Mouse (Mus musculus) heart, postnatal 25 days (tissue): Measurements from ENCODE around the gene Dcp1a. TPM values are rescaled to one million over a fixed set of nuclear protein-coding genes. Genes with fewer than 3 reads are reported as not detected.

ENCODE experiments used
- DNase-seq: peaks from one replicate; pipeline ENCODE4 v3.0.0; 2022; ENCODE audit warnings: low spot score
- intact Hi-C: fragments of 180-260 bp; cut with DNase I; formaldehyde crosslinking; loops from one replicate; pipeline ENCODE4 v1.15.1; 2025
- microRNA-seq: library from miRNA; unstranded; fragments of <30 nt; microRNA quantifications from one replicate; pipeline ENCODE4 v1.2.0, GENCODE M21; 2022
- total RNA-seq, 2 experiments: library from RNA; stranded (reverse); gene quantifications; 2 replicates each; pipeline ENCODE4 v1.2.3; 2021

Dcp1a gene
- total RNA-seq, 2 experiments from 2014 or later: 11.9 to 13.1 TPM

GRCm38 (mm10) chr14:30553185-30553584, 73.8 kb downstream of the Dcp1a start:
- DNase-seq: no peak
- intact Hi-C loops: no loop called here

GRCm38 (mm10) chr14:30556651-30557050, 77.3 kb downstream of the Dcp1a start:
- intact Hi-C loops: no loop called here

DNA sequence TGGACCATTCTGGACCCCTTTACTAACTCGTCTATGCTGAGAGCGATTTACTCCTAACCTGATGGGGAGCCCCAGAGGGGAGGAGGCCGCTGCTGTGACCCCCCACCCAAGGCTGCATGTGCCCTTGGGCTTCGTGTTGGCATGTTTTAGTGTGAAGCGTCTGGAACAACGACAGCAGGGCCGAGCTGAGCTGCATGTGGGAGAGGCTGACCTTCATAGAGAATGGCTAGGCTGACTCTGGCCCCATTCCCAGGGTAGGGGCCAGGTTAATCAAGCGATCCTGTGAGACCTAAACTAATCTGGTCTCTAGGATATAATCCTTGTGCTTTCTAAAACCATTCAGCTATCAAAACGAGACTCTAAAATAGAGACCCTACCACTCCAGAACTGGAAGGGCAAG, 78.4 kb downstream of the Dcp1a start:
- intact Hi-C loops: no loop called here
- no peak for DNase-seq

More at GRCm38 (mm10) chr14:30556651-30557050, 77.3 kb downstream of the Dcp1a start:
- DNase-seq: no peak

GRCm38 (mm10) chr14:30559321-30559850, 80.1 kb downstream of the Dcp1a start:
- intact Hi-C loops: no loop called here
- DNase-seq: no peak

GRCm38 (mm10) chr14:30560803-30561389, 81.6 kb downstream of the Dcp1a start:
- intact Hi-C loops: no loop called here
- no peak for DNase-seq

DNA sequence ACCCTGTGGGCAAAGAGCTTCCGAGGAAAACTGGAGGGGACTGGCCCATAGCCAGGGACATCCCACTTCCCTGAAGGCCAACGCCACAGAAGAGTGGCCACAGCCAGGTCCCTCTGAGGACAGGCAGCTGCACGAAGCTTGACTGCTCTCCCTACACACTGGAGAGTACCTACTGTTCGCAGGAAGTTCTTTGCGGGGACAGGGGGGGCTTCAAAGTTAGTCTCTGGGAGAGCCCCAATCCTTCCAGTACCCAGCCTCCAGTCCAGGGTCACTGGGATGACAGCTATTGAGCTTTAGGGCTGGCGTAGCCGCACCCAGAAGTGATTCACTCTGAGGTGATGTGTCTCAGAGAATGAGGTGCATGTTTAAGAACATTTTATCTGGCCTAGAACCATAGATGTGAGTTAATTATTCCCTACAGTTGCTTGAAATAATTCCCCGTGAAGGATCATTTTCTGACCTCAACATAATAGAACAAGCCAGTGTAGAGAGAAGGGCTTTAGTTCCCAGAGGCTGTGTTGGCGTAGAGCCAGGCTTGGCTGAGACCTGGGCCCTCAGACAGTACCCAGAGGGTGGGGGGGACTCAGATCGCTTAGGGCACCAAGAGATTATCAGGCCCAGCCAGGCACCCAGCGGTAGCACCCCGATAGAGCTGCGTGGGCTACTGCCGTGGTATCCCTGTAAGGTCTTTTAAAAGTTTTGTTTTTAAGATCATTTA, 82.3 kb downstream of the Dcp1a start:
- DNase-seq: no peak
- intact Hi-C loops: no loop called here

DNA sequence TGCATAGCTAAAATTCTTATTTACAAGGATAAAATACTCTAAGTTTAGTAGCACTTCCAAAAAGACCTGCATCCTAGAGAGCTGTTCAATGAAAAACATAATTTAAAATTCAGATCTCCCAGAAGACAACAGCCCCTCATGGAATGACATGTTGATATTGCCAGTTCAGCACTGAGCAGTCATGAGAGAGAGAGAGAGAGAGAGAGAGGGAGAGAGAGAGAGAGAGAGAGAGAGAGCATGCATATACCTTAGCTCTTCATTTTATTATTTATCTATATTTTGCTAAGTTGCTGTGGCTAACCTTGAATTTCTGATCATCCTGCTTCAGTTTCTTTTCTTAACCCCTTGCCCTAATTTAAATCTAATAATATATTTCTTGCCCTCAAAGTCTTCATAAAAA, 83.0 kb downstream of the Dcp1a start:
- no peak for DNase-seq
- intact Hi-C loops: no loop called here

DNA sequence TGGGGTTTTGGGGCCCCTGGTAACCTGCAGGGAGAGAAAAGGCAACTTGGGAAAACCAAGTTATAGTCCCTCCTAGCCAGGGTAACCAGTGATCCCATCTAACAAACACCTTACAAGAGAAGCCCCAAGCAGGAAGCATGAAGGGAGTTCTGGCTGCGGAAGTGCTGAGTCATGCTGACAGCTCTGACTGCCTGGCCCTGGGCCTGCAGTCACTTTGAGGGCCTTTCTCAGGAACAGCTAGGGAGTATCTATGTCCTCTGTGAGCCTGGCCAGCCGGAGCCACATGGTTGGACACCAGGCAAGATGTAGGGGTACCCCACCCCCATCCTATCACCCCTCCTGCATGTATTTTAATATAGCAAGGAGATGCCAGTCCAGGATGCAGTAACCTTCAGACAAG, 85.1 kb downstream of the Dcp1a start:
- intact Hi-C loops: no loop called here
- DNase-seq: peak; percentile 44

DNA sequence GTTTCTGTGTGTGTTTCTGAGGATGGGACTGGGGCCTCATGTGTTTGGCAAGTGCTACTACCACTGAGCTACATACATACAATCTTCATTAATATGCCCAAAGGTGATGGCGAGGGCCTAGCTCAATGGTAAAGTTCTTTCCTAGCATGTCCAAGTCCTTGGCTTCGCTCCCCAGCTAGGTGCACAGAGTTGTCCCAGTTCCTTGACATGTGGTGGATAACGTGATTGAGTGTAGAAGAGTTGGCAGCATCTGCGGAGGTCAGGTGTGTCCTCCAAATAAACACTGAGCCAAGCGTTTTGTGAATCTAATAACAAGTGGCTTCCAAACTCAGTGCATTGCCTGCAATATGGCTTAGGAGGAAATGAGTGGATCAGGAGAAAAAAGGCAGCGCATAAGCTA, 87.0 kb downstream of the Dcp1a start:
- intact Hi-C loops: no loop called here
- DNase-seq: no peak

DNA sequence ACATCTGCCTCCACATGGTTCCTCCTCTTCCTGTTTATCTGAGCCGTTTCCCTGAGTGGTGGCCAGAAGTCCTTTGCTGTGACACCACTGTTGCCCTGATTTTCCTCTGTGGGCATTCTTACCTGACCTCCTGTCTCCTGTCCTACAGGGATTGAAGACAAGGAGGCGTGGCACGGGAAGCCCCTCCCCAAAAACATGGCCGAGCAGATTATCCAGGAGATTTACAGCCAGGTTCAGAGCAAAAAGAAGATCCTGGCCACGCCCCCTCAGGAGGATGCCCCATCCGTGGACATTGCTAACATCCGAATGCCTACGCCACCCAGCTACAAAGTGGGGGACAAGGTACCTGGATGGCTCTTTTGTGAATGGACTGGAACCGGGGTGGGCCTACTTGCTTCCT, 88.7 kb downstream of the Dcp1a start:
- no peak for DNase-seq

DNA sequence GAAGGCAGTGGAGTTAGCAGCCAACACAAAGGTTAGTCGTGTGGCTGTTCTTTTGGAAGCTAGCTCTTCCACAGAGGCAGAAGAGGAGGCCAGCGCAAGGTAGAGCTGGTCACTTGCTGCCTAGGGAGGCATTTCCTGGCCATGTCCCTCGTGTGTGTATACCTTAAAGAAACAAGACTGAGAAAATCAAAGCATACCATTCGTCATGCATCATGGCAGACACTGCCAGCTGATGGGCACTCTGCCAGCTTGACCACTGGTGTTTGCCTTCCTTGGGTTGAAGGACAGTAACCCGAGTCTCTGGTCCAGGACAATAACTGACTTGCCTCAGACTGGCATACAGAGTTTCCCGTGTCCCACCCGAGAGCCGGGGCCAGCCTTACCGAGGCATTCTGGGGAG, 91.0 kb downstream of the Dcp1a start:
- intact Hi-C loops: loop anchor here (5.0 to 10.0 kb wide), 3 partner anchors 38 to 433 kb away; no protein-coding TSS in a partner anchor
- no peak for DNase-seq

More for the DNA sequence above, 88.7 kb downstream of the Dcp1a start:
- intact Hi-C loops: no loop called here

- intact Hi-C loops: loop anchor here (5.0 to 10.0 kb wide), 3 partner anchors 40 to 435 kb away; no protein-coding TSS in a partner anchor
- DNase-seq: no peak
These were observed 92.9 kb downstream of the Dcp1a start for GRCm38 (mm10) chr14:30572253-30572652.

DNA sequence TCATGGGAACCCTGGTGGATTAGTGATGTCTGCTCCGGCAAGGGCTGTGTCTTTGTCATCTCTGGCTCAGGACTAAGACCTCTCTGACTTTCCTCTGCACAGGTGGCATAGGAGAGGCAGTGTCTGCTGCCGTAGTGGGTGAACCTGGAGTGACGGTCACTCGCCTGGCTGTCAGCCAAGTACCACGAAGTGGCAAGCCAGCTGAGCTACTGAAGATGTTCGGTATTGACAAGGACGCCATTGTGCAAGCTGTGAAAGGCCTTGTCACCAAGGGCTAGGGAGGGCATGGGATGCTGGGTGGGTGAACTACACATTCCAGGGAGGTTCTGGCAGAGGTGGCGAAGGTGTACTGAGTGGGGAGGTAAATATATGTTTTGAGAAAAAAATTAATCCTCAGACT, 93.9 kb downstream of the Dcp1a start:
- intact Hi-C loops: loop anchor here (5.0 to 10.0 kb wide), 3 partner anchors 41 to 436 kb away; no protein-coding TSS in a partner anchor
- DNase-seq: no peak

DNA sequence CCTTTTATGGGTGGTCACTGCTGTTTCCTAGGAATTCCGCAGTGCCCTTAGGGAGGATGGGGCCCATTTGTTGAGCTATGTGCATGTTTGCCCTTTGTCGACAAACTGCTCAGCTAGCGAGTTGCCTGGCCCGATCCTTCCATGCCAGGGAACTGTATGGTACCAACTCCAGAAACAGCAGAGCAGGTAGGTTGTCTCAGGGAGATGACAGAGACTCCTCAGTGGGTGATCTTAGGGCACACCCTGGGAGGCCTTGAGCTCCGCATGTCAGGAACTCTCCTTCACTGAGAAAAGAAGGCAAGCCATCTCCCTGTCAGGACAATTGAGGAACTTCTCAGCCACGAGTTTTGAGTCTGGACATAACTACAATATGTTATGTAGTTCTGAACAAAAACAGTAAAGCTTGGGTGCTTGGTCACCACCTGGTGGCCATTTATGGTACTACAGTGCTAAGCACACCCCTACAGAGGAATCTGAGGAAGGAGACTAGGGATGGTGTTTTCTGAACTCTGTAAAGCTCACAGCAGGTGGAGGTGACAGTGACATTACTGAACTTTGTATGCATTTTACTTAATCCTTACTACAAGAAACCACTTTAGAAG, 94.7 kb downstream of the Dcp1a start:
- intact Hi-C loops: loop anchor here (5.0 to 10.0 kb wide), 3 partner anchors 42 to 437 kb away; no protein-coding TSS in a partner anchor
- no peak for DNase-seq

DNA sequence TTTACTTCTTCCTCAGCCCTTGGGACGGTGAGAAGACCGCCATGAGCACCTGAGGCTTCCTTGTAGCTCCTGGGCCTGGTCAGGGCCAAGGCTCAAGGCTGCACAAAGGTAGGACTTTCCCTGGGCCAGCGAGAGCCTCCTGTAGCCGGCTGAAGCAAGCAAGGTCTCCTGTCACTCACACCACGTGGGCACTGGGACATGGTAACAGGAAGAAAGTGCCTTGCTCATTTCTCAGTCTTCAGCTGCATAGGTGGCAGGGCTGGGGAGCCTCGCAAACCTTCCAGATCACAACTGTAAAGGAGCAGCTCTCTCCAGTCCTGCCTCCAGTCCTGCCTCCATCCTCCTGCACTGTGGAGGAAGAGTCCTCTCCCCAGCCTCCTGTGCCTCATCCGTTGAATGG, 96.5 kb downstream of the Dcp1a start:
- no peak for DNase-seq
- intact Hi-C loops: loop anchor here (10.0 kb wide), 1 partner anchor 91 kb away; no protein-coding TSS in a partner anchor

DNA sequence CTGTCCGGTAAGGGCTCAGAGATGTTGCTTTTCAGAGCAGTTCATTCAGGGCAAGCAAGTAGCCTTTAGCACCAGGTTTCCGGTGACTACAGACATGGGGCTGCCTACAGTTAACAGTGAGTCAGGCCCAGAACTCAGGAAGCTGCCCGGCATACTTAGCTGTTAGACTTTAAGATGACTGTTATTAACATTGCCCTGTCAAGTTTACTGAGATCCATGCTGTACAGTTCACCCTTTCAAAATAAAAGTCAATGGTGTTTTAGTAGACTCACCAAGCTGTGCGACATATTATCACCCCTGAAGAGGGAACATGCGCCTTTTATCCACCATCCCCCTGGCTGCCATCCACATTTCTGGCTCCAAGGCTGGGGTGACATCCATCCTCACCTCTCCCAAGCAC, 96.9 kb downstream of the Dcp1a start:
- no peak for DNase-seq
- intact Hi-C loops: loop anchor here (10.0 kb wide), 1 partner anchor 91 kb away; no protein-coding TSS in a partner anchor

Small RNA genes lying within 50 kb of the gene (microRNA-seq; reads per million reads assigned to microRNA genes)
- gene Mir3076: 8.1 reads per million, percentile 22 among the genes with 10 or more reads in this experiment

Other genes with a start within 250 kb of the Dcp1a start
- gene Cacna1d, start 11.9 kb downstream of the Dcp1a start, total RNA-seq: 1 to 10 TPM; 2.4 to 3.3 TPM
- 10 to 100 TPM; 34.5 to 39.8 TPM for gene Tkt, start 68.8 kb downstream of the Dcp1a start, total RNA-seq
- gene Prkcd, start 146.7 kb downstream of the Dcp1a start, total RNA-seq: 10 to 100 TPM; 11.4 to 13.4 TPM
- gene Rft1, start 174.8 kb downstream of the Dcp1a start, total RNA-seq: 1 to 10 TPM; 6.8 to 7.9 TPM
- 10 to 100 TPM; 11.7 to 13.0 TPM for gene Sfmbt1, start 235.3 kb downstream of the Dcp1a start, total RNA-seq